Mouse (Mus musculus): ENCODE results near the gene Fam114a1. TPM values are rescaled to one million over a fixed set of nuclear protein-coding genes. Genes with fewer than 3 reads are reported as not detected.

Gene Fam114a1
- polyA plus RNA-seq, 1 experiment from 2014 or later = 45.1 TPM

- H3K9me3 ChIP-seq (replicated peaks) = no peaks in the 10 kb centered on the region
- no peak overlapping the region for H3K4me3 ChIP-seq
- H3K9ac ChIP-seq = no peak overlapping the region
- 84% methylated on average over 4 of the region's 4 CpGs for WGBS
- no peaks in the 10 kb centered on the region for H3K36me3 ChIP-seq
- H3K27me3 ChIP-seq (replicated peaks) = no peaks in the 10 kb centered on the region
- ATAC-seq (ENCODE audit: insufficient number of reproducible peaks, low FRiP score) = no peak
- no peak overlapping the region for H3K4me2 ChIP-seq
- H3K4me1 ChIP-seq (replicated peaks) = no peaks in the 10 kb centered on the region
- no peak overlapping the region for H3K27ac ChIP-seq (ENCODE audit: poor library complexity, severe bottlenecking)
Measured at GRCm38 (mm10) chr5:65062236-65062635, 92.4 kb downstream of the Fam114a1 start.

GRCm38 (mm10) chr5:65063266-65063665 lies 93.4 kb downstream of the Fam114a1 start:
- no peaks in the 10 kb centered on the region for H3K36me3 ChIP-seq
- ATAC-seq (ENCODE audit: insufficient number of reproducible peaks, low FRiP score) = no peak
- H3K4me1 ChIP-seq (replicated peaks) = no peaks in the 10 kb centered on the region
- no peaks in the 10 kb centered on the region for H3K27me3 ChIP-seq (replicated peaks)
- H3K4me3 ChIP-seq = no peak overlapping the region
- H3K4me2 ChIP-seq = no peak overlapping the region
- 80% methylated on average over 2 of the region's 2 CpGs for WGBS
- H3K9ac ChIP-seq = no peak overlapping the region
- no peaks in the 10 kb centered on the region for H3K9me3 ChIP-seq (replicated peaks)
- no peak overlapping the region for H3K27ac ChIP-seq (ENCODE audit: poor library complexity, severe bottlenecking)

- Histone ChIP-seq H3K4me1 (replicated peaks) (no peaks in the 10 kb centered on the region), H3K9me3 (replicated peaks) (no peaks in the 10 kb centered on the region), H3K4me2 (no peak overlapping the region), H3K4me3 (no peak overlapping the region), H3K27me3 (replicated peaks) (no peaks in the 10 kb centered on the region), H3K36me3 (no peaks in the 10 kb centered on the region), H3K27ac (ENCODE audit: poor library complexity, severe bottlenecking) (no peak overlapping the region), H3K9ac (no peak overlapping the region)
- WGBS = 84% methylated on average over 6 of the region's 6 CpGs
- ATAC-seq (ENCODE audit: insufficient number of reproducible peaks, low FRiP score) = no peak
Measured at GRCm38 (mm10) chr5:65068166-65068565, 98.3 kb downstream of the Fam114a1 start.

- WGBS = 75% methylated on average over 11 of the region's 11 CpGs
- H3K4me2 ChIP-seq = no peak overlapping the region
- H3K4me1 ChIP-seq (replicated peaks) = no peaks in the 10 kb centered on the region
Measured at GRCm38 (mm10) chr5:65069872-65070271, 100.0 kb downstream of the Fam114a1 start.

GRCm38 (mm10) chr5:65071689-65072118 lies 101.8 kb downstream of the Fam114a1 start:
- Histone ChIP-seq H3K36me3 (no peaks in the 10 kb centered on the region), H3K4me1 (replicated peaks) (no peaks in the 10 kb centered on the region), H3K4me3 (no peak overlapping the region), H3K27ac (ENCODE audit: poor library complexity, severe bottlenecking) (no peak overlapping the region), H3K4me2 (no peak overlapping the region), H3K27me3 (replicated peaks) (no peaks in the 10 kb centered on the region), H3K9me3 (replicated peaks) (no peaks in the 10 kb centered on the region), H3K9ac (no peak overlapping the region)
- 63% methylated on average over 6 of the region's 6 CpGs for WGBS
- no peak for ATAC-seq (ENCODE audit: insufficient number of reproducible peaks, low FRiP score)

More at GRCm38 (mm10) chr5:65069872-65070271, 100.0 kb downstream of the Fam114a1 start:
- Histone ChIP-seq H3K9ac (no peak overlapping the region), H3K27ac (ENCODE audit: poor library complexity, severe bottlenecking) (no peak overlapping the region), H3K9me3 (replicated peaks) (no peaks in the 10 kb centered on the region), H3K4me3 (no peak overlapping the region), H3K27me3 (replicated peaks) (no peaks in the 10 kb centered on the region), H3K36me3 (no peaks in the 10 kb centered on the region)
- no peak for ATAC-seq (ENCODE audit: insufficient number of reproducible peaks, low FRiP score)

- no peaks in the 10 kb centered on the region for H3K36me3 ChIP-seq
- H3K4me3 ChIP-seq = no peak overlapping the region
- no peak overlapping the region for H3K9ac ChIP-seq
- no peaks in the 10 kb centered on the region for H3K9me3 ChIP-seq (replicated peaks)
- no peak for ATAC-seq (ENCODE audit: insufficient number of reproducible peaks, low FRiP score)
- no peaks in the 10 kb centered on the region for H3K4me1 ChIP-seq (replicated peaks)
- WGBS = 62% methylated on average over 4 of the region's 4 CpGs
- no peak overlapping the region for H3K27ac ChIP-seq (ENCODE audit: poor library complexity, severe bottlenecking)
- no peaks in the 10 kb centered on the region for H3K27me3 ChIP-seq (replicated peaks)
- no peak overlapping the region for H3K4me2 ChIP-seq
Measured at GRCm38 (mm10) chr5:65073247-65073646, 103.4 kb downstream of the Fam114a1 start.

GRCm38 (mm10) chr5:65074693-65075092 lies 104.8 kb downstream of the Fam114a1 start:
- Histone ChIP-seq H3K36me3 (no peaks in the 10 kb centered on the region), H3K27me3 (replicated peaks) (no peaks in the 10 kb centered on the region), H3K27ac (ENCODE audit: poor library complexity, severe bottlenecking) (no peak overlapping the region), H3K9ac (no peak overlapping the region), H3K9me3 (replicated peaks) (no peaks in the 10 kb centered on the region), H3K4me1 (replicated peaks) (no peaks in the 10 kb centered on the region), H3K4me2 (no peak overlapping the region), H3K4me3 (no peak overlapping the region)
- WGBS = 50% methylated on average over 7 of the region's 7 CpGs
- ATAC-seq (ENCODE audit: insufficient number of reproducible peaks, low FRiP score) = no peak

- no peaks in the 10 kb centered on the region for H3K36me3 ChIP-seq
- H3K4me3 ChIP-seq = no peak overlapping the region
- WGBS = 65% methylated on average over 2 of the region's 2 CpGs
- H3K9me3 ChIP-seq (replicated peaks) = no peaks in the 10 kb centered on the region
- H3K4me2 ChIP-seq = no peak overlapping the region
- no peak overlapping the region for H3K27ac ChIP-seq (ENCODE audit: poor library complexity, severe bottlenecking)
- no peaks in the 10 kb centered on the region for H3K4me1 ChIP-seq (replicated peaks)
- no peak overlapping the region for H3K9ac ChIP-seq
- H3K27me3 ChIP-seq (replicated peaks) = no peaks in the 10 kb centered on the region
- no peak for ATAC-seq (ENCODE audit: insufficient number of reproducible peaks, low FRiP score)
Measured at GRCm38 (mm10) chr5:65076087-65076486, 106.2 kb downstream of the Fam114a1 start.

GRCm38 (mm10) chr5:65076748-65077147 lies 106.9 kb downstream of the Fam114a1 start:
- Histone ChIP-seq H3K9me3 (replicated peaks) (no peaks in the 10 kb centered on the region), H3K36me3 (no peaks in the 10 kb centered on the region), H3K27me3 (replicated peaks) (no peaks in the 10 kb centered on the region), H3K4me1 (replicated peaks) (no peaks in the 10 kb centered on the region), H3K9ac (no peak overlapping the region), H3K4me3 (no peak overlapping the region), H3K27ac (ENCODE audit: poor library complexity, severe bottlenecking) (no peak overlapping the region), H3K4me2 (no peak overlapping the region)
- 29% methylated on average over 3 of the region's 3 CpGs for WGBS
- no peak for ATAC-seq (ENCODE audit: insufficient number of reproducible peaks, low FRiP score)

GRCm38 (mm10) chr5:65078081-65078480 lies 108.2 kb downstream of the Fam114a1 start:
- no peaks in the 10 kb centered on the region for H3K27me3 ChIP-seq (replicated peaks)
- 83% methylated on average over 4 of the region's 4 CpGs for WGBS
- no peaks in the 10 kb centered on the region for H3K4me1 ChIP-seq (replicated peaks)
- H3K9ac ChIP-seq = no peak overlapping the region
- no peaks in the 10 kb centered on the region for H3K9me3 ChIP-seq (replicated peaks)
- no peak overlapping the region for H3K27ac ChIP-seq (ENCODE audit: poor library complexity, severe bottlenecking)
- no peaks in the 10 kb centered on the region for H3K36me3 ChIP-seq
- H3K4me2 ChIP-seq = no peak overlapping the region
- no peak for ATAC-seq (ENCODE audit: insufficient number of reproducible peaks, low FRiP score)
- H3K4me3 ChIP-seq = no peak overlapping the region

GRCm38 (mm10) chr5:65079881-65080280 lies 110.0 kb downstream of the Fam114a1 start:
- Histone ChIP-seq H3K9ac (no peak overlapping the region), H3K27ac (ENCODE audit: poor library complexity, severe bottlenecking) (no peak overlapping the region), H3K4me1 (replicated peaks) (no peaks in the 10 kb centered on the region), H3K27me3 (replicated peaks) (no peaks in the 10 kb centered on the region), H3K9me3 (replicated peaks) (no peaks in the 10 kb centered on the region), H3K4me3 (peak overlapping the region; percentile 13; the same call in 1 of the 2 replicates), H3K4me2 (peak overlapping the region; percentile 13; the same call in 1 of the 2 replicates), H3K36me3 (no peaks in the 10 kb centered on the region)
- ATAC-seq (ENCODE audit: insufficient number of reproducible peaks, low FRiP score) = no peak
- WGBS = 59% methylated on average over 9 of the region's 9 CpGs

GRCm38 (mm10) chr5:65081836-65082235 lies 112.0 kb downstream of the Fam114a1 start:
- H3K4me3 ChIP-seq = no peak overlapping the region
- no peak overlapping the region for H3K27ac ChIP-seq (ENCODE audit: poor library complexity, severe bottlenecking)
- no peak for ATAC-seq (ENCODE audit: insufficient number of reproducible peaks, low FRiP score)
- 83% methylated on average over 4 of the region's 4 CpGs for WGBS
- no peaks in the 10 kb centered on the region for H3K27me3 ChIP-seq (replicated peaks)
- H3K36me3 ChIP-seq = no peaks in the 10 kb centered on the region
- H3K4me2 ChIP-seq = no peak overlapping the region
- H3K9me3 ChIP-seq (replicated peaks) = no peaks in the 10 kb centered on the region
- no peak overlapping the region for H3K9ac ChIP-seq
- H3K4me1 ChIP-seq (replicated peaks) = peaks cover 8% of the 10 kb centered on the region; the same call in 1 of the 2 replicates
